Mouse (Mus musculus): Measurements from ENCODE around the gene Lipc. TPM values are rescaled to one million over a fixed set of nuclear protein-coding genes. Genes with fewer than 3 reads are reported as not detected.

Gene Lipc
- polyA plus RNA-seq, 1 experiment from 2014 or later, result not detected

DNA sequence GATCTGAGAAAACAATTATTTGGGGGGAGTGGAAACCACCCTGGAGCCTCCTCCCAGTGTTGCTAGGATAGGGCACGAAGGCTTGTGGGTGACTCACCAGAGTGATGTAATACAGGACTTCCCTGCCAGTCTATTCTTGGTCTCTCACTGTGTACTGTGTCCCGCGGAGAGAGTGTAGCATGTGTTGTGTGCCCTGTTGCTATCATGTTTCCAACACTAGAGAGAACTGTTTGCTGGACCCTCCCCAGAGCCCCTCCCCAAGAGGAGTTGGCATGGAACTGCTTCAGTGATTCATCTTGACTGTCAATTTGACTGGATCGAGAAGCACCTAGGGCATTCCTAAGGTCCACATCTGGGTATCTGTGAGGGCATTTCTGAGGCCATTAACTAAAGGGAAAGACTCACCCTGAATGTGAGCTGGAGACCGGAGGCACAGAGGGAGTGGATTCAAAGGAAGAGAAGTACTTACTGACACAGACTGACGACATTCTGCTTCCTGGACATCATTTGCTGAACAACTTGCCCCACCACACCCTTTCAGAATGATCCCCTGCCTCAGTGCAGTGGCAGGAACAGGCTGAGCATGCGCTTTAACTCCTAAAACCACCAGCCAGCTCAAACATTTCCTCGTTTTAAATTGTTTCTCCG is 9.2 kb downstream of the Lipc start:
- peak; percentile 31; the same call in 1 of the 2 replicates for ATAC-seq
- no peak overlapping the region for H3K27ac ChIP-seq (ENCODE audit: low read depth, low read length)
- H3K9me3 ChIP-seq (ENCODE audit: control insufficient read depth), result no peaks in the 10 kb centered on the region
- H3K27me3 ChIP-seq (replicated peaks; ENCODE audit: control insufficient read depth, insufficient read depth, low read length), result no peaks in the 10 kb centered on the region
- H3K4me1 ChIP-seq (replicated peaks; ENCODE audit: control insufficient read depth, insufficient read depth, low read length), result no peaks in the 10 kb centered on the region
- TF ChIP-seq CTCF (IDR thresholded peaks at IDR 0.05; ENCODE audit: low read depth), result no peak
- WGBS, result 57% methylated on average over 9 of the region's 9 CpGs
- H3K4me3 ChIP-seq (ENCODE audit: low read depth, low read length), result no peak overlapping the region
- no peak overlapping the region for H3K9ac ChIP-seq (ENCODE audit: low read depth, low read length)
- H3K36me3 ChIP-seq (ENCODE audit: control insufficient read depth, insufficient read depth), result no peaks in the 10 kb centered on the region
- no peak overlapping the region for H3K4me2 ChIP-seq (replicated peaks; ENCODE audit: low read depth)

DNA sequence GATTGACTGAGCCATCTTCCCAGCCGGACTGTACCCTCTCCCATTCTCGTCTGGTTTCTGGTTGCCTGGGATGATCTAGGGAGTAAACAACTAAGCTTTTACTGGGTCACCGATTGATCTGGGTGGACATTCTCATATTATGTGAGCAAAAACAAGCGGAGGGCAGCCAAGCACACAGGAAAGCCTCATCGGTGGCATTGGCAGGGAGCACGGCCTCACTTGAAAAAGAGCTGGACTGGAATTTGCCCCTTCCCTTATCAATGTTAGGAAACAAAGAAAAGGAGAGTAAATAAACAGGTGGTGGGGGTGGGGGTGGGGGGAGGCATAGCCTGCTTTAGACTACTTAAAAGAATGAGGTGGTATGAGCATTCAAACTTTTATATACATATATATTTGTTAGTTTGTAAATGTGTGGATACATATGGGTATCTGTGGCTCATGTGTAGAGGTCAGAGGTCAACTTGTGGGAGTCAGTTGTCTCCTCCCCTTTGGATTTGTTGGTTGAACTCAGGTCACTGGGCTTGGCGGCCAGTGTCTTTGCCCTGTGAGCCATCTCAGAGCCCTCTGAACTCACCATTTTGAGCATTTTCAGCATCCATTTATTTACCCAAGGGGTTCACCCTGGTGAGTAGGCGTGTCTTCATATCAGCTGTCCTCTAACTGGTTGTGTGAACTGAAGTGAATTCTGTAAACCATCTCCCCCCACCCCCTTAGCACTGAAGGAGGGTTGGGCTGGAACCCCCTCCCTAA is 12.1 kb downstream of the Lipc start:
- no peak overlapping the region for H3K4me2 ChIP-seq (replicated peaks; ENCODE audit: low read depth)
- ATAC-seq, result peak; percentile 31; the same call in 1 of the 2 replicates
- no peaks in the 10 kb centered on the region for H3K27me3 ChIP-seq (replicated peaks; ENCODE audit: control insufficient read depth, insufficient read depth, low read length)
- no peak overlapping the region for H3K9ac ChIP-seq (ENCODE audit: low read depth, low read length)
- WGBS, result 58% methylated on average over 8 of the region's 8 CpGs
- no peak for TF ChIP-seq CTCF (IDR thresholded peaks at IDR 0.05; ENCODE audit: low read depth)
- H3K27ac ChIP-seq (ENCODE audit: low read depth, low read length), result no peak overlapping the region
- no peaks in the 10 kb centered on the region for H3K4me1 ChIP-seq (replicated peaks; ENCODE audit: control insufficient read depth, insufficient read depth, low read length)
- no peaks in the 10 kb centered on the region for H3K36me3 ChIP-seq (ENCODE audit: control insufficient read depth, insufficient read depth)
- no peaks in the 10 kb centered on the region for H3K9me3 ChIP-seq (ENCODE audit: control insufficient read depth)
- no peak overlapping the region for H3K4me3 ChIP-seq (ENCODE audit: low read depth, low read length)

DNA sequence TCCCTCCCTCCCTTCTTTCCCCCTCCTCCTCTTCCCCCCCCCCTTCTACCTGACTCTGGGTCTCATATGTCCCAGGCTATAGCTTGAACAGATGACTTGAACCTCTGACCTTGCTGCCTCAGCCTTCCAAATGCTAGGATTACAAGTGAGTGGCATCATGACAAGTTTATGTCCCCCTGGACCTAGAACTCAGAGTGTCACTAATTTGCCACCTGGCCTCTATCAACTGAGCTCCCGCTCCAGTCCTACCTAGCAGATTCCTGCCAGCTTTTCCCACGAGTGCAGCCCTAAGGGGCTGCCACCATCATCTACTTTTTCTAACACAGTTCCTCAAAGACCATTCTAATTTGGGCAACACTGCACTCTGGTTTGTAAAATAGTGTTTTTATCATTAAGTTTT is 13.2 kb downstream of the Lipc start:
- H3K9me3 ChIP-seq (ENCODE audit: control insufficient read depth), result no peaks in the 10 kb centered on the region
- 50% methylated on average over 2 of the region's 2 CpGs for WGBS
- no peaks in the 10 kb centered on the region for H3K4me1 ChIP-seq (replicated peaks; ENCODE audit: control insufficient read depth, insufficient read depth, low read length)
- no peak overlapping the region for H3K4me3 ChIP-seq (ENCODE audit: low read depth, low read length)
- no peaks in the 10 kb centered on the region for H3K36me3 ChIP-seq (ENCODE audit: control insufficient read depth, insufficient read depth)
- H3K27me3 ChIP-seq (replicated peaks; ENCODE audit: control insufficient read depth, insufficient read depth, low read length), result no peaks in the 10 kb centered on the region
- TF ChIP-seq CTCF (IDR thresholded peaks at IDR 0.05; ENCODE audit: low read depth), result no peak
- no peak overlapping the region for H3K9ac ChIP-seq (ENCODE audit: low read depth, low read length)
- no peak for ATAC-seq
- H3K4me2 ChIP-seq (replicated peaks; ENCODE audit: low read depth), result no peak overlapping the region
- no peak overlapping the region for H3K27ac ChIP-seq (ENCODE audit: low read depth, low read length)

DNA sequence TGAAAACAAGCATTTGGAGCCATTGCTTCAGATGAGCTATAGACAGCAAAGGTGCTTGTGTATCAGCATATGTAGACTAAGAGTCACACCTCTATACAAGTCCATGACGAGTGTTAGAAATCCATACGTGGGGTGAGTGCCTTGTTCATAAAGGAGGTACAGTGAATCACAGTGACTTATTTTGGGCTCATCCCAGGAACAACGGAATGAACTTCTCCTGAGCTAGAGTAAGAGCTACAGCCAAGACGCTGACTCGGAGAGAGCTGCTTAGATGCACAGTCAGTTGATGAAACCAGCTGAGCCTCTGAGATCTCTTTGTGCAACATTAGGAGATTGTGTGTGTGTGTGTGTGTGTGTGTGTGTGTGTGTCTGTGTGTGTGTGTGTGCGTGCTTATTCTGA is 13.9 kb downstream of the Lipc start:
- no peak for TF ChIP-seq CTCF (IDR thresholded peaks at IDR 0.05; ENCODE audit: low read depth)
- Histone ChIP-seq H3K4me1 (replicated peaks; ENCODE audit: control insufficient read depth, insufficient read depth, low read length) (no peaks in the 10 kb centered on the region), H3K27me3 (replicated peaks; ENCODE audit: control insufficient read depth, insufficient read depth, low read length) (no peaks in the 10 kb centered on the region), H3K9me3 (ENCODE audit: control insufficient read depth) (no peaks in the 10 kb centered on the region), H3K9ac (ENCODE audit: low read depth, low read length) (no peak overlapping the region), H3K4me2 (replicated peaks; ENCODE audit: low read depth) (no peak overlapping the region), H3K4me3 (ENCODE audit: low read depth, low read length) (no peak overlapping the region), H3K27ac (ENCODE audit: low read depth, low read length) (no peak overlapping the region), H3K36me3 (ENCODE audit: control insufficient read depth, insufficient read depth) (no peaks in the 10 kb centered on the region)
- WGBS, result 86% methylated on average over 6 of the region's 6 CpGs
- no peak for ATAC-seq

DNA sequence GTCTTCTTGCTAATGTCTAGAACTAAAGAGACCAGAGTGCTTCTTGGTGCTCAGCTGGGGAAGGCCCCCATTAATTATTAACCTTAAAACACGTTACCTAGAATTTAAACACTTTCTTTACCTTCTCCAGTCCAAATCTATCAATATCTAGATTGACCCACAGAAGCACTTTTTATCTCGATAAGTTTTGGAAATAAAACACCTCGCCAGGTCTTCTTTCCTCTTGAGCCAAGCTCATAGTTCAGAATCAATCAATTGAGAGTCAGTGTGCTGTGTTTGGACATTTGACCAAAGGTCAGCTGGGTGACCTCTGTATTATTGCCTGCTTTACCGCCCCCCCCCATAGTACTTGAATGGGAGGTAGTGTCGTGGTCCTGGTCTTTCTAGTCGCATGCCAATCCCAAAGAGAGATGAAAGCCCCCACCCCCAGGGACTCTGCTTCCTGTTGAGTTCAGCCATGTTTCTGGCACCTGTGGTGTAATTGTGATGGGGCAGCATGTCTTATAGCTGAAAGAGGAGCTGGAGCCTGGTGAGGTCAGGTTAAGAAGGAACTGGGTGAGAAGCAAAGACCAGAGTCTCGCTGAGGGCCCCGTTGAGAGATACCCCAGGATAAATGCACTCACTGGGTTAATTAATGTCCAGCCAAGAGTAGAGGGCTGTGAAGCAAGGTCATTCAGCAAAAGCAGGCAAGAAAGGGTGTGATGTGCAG is 17.3 kb downstream of the Lipc start:
- Histone ChIP-seq H3K9ac (ENCODE audit: low read depth, low read length) (no peak overlapping the region), H3K36me3 (ENCODE audit: control insufficient read depth, insufficient read depth) (no peaks in the 10 kb centered on the region), H3K9me3 (ENCODE audit: control insufficient read depth) (no peaks in the 10 kb centered on the region), H3K4me3 (ENCODE audit: low read depth, low read length) (no peak overlapping the region), H3K4me2 (replicated peaks; ENCODE audit: low read depth) (no peak overlapping the region), H3K4me1 (replicated peaks; ENCODE audit: control insufficient read depth, insufficient read depth, low read length) (no peaks in the 10 kb centered on the region), H3K27me3 (replicated peaks; ENCODE audit: control insufficient read depth, insufficient read depth, low read length) (no peaks in the 10 kb centered on the region), H3K27ac (ENCODE audit: low read depth, low read length) (no peak overlapping the region)
- no peak for TF ChIP-seq CTCF (IDR thresholded peaks at IDR 0.05; ENCODE audit: low read depth)
- WGBS, result 58% methylated on average over 8 of the region's 8 CpGs
- no peak for ATAC-seq

DNA sequence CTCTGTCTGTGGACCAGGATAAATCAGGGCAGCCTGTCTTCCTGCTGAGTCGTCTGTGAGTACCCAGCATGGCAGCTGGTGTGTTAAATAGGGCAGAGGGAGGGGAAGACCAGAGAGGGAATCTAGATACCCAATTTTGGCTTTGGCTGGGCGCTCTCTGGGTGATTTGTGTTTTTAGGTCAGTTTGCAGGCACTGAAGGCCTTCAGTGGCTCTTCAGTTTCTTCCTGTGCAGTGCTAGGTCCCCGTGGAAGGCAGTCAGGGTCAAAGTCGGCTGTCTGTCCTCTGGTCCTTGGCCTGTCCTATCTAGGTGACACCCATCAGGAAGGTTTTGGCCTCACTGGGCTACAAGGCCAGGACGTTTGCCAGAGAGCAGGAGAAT is 21.4 kb downstream of the Lipc start:
- H3K27ac ChIP-seq (ENCODE audit: low read depth, low read length), result no peak overlapping the region
- no peak overlapping the region for H3K4me2 ChIP-seq (replicated peaks; ENCODE audit: low read depth)
- ATAC-seq, result no peak
- H3K4me1 ChIP-seq (replicated peaks; ENCODE audit: control insufficient read depth, insufficient read depth, low read length), result 0 out of 2 replicates have a peak, but pooled peaks cover 4% of the 10 kb centered on the region
- TF ChIP-seq CTCF (IDR thresholded peaks at IDR 0.05; ENCODE audit: low read depth), result no peak
- no peaks in the 10 kb centered on the region for H3K9me3 ChIP-seq (ENCODE audit: control insufficient read depth)
- 65% methylated on average over 5 of the region's 5 CpGs for WGBS
- H3K9ac ChIP-seq (ENCODE audit: low read depth, low read length), result no peak overlapping the region
- no peaks in the 10 kb centered on the region for H3K27me3 ChIP-seq (replicated peaks; ENCODE audit: control insufficient read depth, insufficient read depth, low read length)
- no peak overlapping the region for H3K4me3 ChIP-seq (ENCODE audit: low read depth, low read length)
- no peaks in the 10 kb centered on the region for H3K36me3 ChIP-seq (ENCODE audit: control insufficient read depth, insufficient read depth)

Data from intestine, postnatal 0 days (tissue).